Mouse (Mus musculus): ENCODE measurements around the gene Nptx1.

DNA sequence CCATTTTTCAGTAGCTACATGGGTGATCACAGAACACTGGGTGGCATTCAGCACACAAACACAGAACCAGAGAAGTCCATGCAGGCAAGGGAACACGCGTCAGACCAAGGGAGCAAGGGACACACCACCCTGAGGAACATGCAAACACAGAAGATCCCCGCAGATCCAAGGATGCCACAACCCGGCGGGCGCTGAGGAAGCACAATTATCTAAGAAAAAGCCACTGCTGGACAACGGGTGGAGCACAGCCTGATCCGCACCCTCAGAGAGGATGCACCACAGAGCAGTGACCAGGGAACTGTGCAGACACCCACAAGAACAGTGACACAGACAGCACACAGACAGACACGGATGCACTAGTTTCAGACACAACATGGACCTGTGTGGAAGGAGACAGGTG, 7.0 kb downstream of the Nptx1 start:
- no peak for TF ChIP-seq POLR2A (IDR thresholded peaks at IDR 0.05; ENCODE audit: extremely low read depth, insufficient read depth, low read length)
- TF ChIP-seq CTCF (IDR thresholded peaks at IDR 0.05; ENCODE audit: low read depth, low read length) = no peak
